Mouse (Mus musculus): ENCODE data around the gene Tnks1bp1.

Gene Tnks1bp1

DNA sequence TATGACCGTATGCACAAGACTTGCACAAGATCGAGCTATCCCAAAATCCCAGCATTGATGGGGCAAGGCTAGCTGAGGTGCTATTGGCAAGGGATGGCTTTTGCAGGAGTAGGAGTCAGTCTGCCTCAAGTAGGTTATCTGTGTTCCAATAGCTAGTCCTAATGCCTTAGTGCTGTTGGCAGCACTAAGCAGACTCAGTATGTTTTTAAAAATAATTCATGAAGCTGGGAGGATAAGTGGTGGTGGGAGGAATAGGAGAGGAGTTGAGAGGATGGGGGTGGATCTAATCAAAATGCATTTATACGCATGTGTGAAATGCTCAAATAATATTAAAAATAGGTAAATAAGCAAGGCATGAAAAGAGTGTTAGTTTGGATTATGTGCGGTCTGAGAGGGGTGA lies 43.5 kb downstream of the Tnks1bp1 start:
- DNase-seq (ENCODE audit: low read depth, low spot score): no peak

DNA sequence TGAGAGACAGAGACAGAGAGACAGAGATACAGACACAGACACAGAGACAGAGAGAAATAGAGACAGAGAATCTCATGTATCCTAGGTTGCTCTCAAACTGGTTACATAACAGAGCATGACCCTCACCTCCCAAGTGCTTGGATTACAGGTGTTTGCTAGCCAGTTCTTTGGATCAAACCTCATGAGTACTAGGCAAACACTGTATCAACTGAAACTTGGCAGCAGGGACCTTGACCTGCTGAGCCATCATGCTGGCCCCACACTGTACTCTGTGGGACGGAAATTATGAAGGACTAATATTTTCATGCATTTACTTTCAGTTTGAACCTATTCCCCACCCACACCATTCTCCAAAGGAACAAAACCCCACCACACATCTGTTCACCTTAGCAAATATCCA lies 45.6 kb downstream of the Tnks1bp1 start:
- DNase-seq (ENCODE audit: low read depth, low spot score): no peak

DNA sequence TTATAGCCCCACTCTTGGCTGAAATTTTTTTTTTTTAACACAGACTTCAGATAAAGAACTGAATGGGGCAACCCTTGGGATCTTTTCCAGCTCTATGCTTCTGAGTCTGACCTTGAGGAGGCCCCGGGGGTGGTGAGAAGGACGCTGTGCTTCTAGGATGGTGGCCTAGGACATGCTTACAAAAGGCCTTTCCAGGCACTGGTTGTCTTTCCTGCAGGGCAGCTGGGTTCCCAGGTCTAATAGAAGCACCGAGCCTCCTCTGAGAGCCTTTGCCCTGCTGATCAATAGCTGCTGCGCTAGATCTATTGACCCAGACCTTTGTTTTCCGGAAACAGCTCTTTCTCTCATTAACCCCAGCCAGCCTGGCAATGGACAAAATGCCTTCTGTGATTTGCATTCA lies 48.1 kb downstream of the Tnks1bp1 start:
- no peak for DNase-seq (ENCODE audit: low read depth, low spot score)

DNA sequence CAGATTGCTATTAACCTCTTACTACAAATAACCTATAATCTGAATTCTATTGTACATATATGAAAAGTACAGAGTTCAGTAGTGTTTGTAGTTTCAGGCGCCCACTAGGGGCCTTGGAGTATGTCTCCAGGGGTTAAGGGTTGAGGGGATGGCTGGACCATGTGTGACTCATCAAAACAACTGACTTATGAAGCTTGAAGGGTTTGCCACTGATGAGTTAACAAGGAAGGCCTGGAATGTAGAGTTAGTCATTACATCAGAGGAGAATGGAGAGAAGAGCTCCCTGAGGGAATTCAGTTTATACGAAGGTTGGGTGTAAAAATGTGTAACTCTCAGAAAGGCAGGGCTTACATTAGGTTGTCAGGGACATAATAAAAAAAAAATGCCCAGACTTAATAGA lies 50.2 kb downstream of the Tnks1bp1 start:
- DNase-seq (ENCODE audit: low read depth, low spot score): no peak

DNA sequence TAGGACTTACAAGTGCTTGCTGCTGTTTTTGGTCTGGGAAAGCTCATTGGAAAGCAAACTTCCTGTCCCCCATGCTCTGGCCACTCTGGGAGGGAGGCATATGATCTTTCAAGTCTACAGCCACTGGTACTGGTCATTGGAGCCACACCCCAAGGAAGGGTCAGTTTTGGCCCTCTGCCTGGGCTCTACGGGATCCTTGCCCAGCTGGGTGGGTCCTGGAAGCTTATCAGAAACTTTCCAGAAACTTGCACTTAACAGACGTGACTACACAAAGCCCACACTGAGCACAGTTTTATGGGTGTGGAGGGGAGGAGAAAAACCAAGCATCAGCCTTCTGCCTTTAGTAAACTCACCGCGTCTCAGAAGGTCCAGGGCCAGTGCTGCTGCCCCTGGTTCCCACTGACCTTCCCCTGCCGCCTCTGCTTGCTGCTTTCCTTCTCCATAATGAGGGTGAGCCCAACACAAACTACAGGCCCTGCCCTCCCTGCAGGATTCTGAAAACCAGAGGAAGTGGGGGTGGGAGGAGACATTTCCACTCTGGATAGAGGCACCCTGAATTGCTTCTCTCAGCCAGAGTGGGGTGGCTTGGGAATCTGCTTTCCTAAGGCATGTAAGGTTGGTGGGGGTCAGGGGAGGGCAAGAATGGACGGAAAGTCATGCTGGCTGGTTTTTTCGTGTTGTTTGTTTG lies 51.1 kb downstream of the Tnks1bp1 start:
- no peak for DNase-seq (ENCODE audit: low read depth, low spot score)

DNA sequence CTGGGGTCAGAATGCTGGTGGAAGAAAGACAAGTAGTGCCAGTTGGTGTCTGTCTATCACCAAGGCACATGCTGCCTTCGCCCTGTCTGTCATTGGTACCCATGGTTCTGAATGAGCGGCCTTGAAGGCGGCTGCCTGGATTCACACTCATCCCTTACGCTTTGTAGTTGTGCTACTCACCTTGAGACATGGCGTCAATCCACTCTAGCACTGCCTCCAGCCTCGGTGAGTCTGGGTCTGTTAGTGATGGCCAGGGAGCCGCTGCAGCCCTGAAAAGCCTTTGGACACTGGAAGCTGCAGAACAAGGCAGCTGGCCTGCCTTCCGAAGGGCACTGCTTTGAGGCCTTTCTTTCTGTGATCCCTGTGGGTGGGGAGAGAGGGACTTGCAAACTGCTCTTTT lies 55.4 kb downstream of the Tnks1bp1 start:
- no peak for DNase-seq (ENCODE audit: low read depth, low spot score)

DNA sequence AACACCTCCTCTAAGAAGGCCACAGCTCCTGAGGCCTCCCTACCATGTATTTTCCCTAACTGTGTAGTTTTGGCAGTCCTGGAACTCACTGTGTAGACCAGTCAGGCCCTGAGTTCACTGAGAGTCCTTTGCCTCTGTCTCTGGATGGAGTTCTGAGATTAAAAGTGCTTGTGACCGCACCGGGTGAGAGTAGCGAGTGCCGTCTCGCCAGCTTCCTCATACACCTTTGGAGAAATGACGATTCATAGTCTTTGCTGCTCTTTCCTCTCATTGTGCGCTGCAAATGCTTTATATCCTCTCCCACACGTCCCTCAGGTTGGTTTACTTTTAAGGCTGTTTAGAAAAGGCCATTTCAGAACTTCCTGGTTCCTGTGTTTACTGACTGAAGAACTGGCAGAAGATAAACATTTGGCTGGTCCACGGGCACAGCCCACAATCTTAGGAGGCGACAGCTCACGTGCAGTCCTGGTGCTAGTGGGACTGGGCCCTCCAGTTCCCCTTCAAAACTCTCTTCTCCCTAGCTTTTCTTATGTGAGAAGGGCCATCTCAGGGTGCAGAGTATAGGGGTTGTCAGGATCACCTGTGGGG lies 57.7 kb downstream of the Tnks1bp1 start:
- no peak for DNase-seq (ENCODE audit: low read depth, low spot score)

DNA sequence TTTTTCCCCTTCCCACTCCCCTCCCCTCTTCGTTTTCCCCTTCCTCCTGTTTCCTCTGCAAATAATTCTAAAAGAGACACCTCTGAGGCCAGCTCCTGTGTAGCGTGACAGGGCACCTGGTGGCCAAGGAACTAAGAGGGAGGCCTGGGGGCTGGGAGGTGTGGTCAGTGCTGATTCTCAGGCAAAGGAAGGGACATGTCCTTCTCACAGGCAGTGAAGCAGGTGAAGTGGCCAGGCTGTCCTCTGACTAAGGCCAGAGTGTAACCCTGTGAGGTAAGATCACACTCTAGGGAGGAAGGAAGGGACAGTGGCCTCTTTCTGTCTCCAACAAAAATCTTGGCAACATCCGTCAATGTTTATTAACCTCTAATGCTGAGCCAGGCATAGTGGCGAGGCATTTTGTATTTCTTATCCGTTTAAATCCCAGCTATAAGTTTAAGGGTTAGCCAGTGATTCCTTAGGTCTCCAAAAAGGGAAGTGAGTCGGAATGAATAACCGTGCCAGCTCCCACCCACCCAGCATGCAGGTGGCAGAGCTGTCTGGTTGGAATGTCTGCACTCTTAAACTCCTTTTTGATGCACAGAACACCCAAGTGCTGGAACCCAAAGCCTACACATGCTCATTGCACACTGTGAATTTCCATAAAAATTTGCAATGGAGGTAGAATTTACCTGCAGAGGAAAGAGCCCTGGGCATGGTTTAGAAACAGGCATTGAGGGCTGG lies 58.4 kb downstream of the Tnks1bp1 start:
- DNase-seq (ENCODE audit: low read depth, low spot score): no peak

DNA sequence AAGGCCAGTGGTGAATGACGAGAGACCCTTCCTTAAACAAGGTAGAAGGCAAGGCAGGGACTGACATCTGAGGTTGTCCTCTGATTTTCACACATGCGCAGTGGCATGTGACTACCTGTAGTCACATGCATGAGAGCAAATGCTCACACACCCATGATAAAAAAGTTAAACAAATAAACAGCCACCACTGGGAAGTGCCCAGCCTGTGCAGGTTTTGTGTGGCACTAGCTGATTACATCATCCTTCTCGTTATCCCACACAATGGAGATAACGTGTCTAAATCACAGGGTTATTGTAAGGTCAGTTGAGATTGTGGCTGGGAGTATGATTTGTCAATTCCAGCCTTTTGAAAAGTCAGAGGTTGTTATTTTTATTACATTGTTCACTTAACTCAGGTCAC lies 59.1 kb downstream of the Tnks1bp1 start:
- no peak for DNase-seq (ENCODE audit: low read depth, low spot score)

DNA sequence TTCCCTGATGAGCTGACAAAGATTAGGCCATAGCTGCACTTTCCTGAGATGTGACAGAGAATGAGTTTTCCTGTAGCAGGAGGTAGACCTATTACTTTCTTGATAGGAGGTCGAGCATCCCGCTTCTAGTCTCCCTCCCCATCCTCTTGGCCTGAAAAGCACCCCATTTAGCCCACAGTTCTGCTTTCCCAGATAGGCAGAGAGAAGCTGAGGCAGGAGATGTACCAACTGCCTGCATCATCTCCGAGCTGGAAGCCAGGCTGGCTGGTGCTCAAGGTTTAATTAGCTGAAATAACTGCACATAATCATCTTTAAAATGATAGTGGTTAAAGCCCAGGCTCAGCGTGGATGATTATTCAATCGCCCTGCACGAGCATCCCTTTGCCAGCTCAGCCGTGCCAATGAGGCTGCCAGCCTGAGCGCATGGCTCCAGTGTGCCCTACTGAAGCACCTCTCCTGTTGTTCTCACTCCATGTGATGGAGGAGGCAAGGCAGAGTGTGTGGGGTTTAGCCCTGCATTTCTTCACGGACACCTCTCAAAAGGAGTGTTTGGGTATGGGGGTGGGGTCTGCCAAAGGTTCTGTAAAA lies 62.6 kb downstream of the Tnks1bp1 start:
- DNase-seq (ENCODE audit: low read depth, low spot score): no peak
